Mouse (Mus musculus): ENCODE measurements around the gene Sdad1. TPM values are rescaled to one million over a fixed set of nuclear protein-coding genes. Genes with fewer than 3 reads are reported as not detected.

Gene Sdad1
- polyA plus RNA-seq, 2 experiments, result 9.5 to 17.4 TPM

DNA sequence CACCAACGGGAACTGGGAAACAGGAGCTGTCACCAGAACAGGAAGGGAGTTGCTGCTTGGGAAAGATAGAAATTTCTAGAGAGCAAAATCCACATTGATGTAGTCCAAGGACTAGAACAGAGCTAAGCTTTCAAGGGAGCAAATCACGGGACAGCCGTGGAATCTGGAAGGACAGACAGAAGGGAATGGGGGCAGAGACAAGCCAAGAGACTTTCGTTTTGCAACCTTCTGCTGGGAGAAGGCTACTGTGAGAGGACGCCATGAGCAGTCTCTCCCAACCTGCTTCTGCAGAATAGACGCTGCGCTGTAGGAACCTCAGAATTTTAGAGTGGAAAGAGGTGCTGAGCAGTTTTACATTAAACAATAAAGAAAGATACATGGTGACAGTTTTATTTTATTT lies 39.5 kb upstream of the Sdad1 start:
- no peak for DNase-seq (ENCODE audit: low read depth in 3 of 3, low spot score in 3 of 3)
- Histone ChIP-seq H3K9ac (replicated peaks) (no peak overlapping the region), H3K36me3 (replicated peaks; ENCODE audit: control insufficient read depth, insufficient read depth, low read depth) (no peaks in the 10 kb centered on the region), H3K27ac (no peak overlapping the region), H3K4me2 (ENCODE audit: low read depth) (no peak overlapping the region), H3K4me1 (replicated peaks; ENCODE audit: control insufficient read depth in 2 of 2, insufficient read depth in 2 of 2, low read length in 1 of 2) (peaks cover 2 to 19% of the 10 kb centered on the region in 2 experiments; a peak in 2 of 4 replicates), H3K9me3 (ENCODE audit: control insufficient read depth, low read length) (no peaks in the 10 kb centered on the region), H3K4me3 (ENCODE audit: insufficient read depth in 1 of 2, low read depth in 2 of 2, low read length in 2 of 2) (no peak overlapping the region), H3K27me3 (ENCODE audit: control insufficient read depth, insufficient read depth, low read length) (no peaks in the 10 kb centered on the region)
- ATAC-seq (ENCODE audit: insufficient read depth), result no peak
- TF ChIP-seq EP300 (IDR thresholded peaks at IDR 0.05; ENCODE audit: low read depth), result no peak
- TF ChIP-seq CTCF (IDR thresholded peaks at IDR 0.05; ENCODE audit: low read depth), result no peak
- WGBS (ENCODE audit: insufficient replicate concordance), result 64% methylated on average over 7 of the region's 7 CpGs

DNA sequence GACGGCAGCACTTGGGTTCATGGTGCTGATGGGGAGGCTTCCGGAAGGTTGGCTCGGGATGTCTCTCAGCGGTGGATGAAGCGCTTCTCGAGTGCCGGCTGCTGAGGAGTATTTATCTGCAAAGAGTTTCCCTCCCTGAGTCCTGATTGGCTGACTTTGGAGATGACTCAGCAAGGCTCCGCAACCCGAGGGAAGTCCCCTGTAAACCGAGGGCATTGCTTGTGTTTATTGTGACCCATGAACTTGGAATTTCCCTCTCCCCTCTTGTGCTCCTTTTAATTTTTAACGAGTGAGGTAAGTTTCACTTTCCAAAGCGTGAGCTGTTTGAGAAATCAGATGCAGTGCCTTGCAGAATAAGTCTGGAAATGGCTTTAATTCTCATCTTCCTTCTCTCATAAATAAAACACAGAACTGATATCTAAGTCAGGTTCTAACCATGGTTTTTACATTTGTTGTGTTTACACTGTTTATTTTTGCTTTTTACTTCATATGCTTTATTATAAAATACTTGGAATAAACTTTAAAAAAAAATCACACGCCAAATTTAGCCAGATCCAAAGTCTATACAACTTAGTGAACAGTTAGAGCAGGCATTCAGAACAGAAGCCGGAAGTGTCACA lies 38.6 kb upstream of the Sdad1 start, which contains the start of gene Cxcl10:
Gene Cxcl10, minus strand, starts transcription at position 96 of the 620 bp plus-strand sequence.
- Histone ChIP-seq H3K4me1 (replicated peaks; ENCODE audit: control insufficient read depth in 2 of 2, insufficient read depth in 2 of 2, low read length in 1 of 2) (peaks cover 2 to 17% of the 10 kb centered on the region in 2 experiments; a peak in 2 of 4 replicates), H3K27ac (no peak within 1 kb of the TSS), H3K4me2 (ENCODE audit: low read depth) (peak within 1 kb of the TSS; percentile 31), H3K27me3 (ENCODE audit: control insufficient read depth, insufficient read depth, low read length) (no peaks in the 10 kb centered on the region), H3K9me3 (ENCODE audit: control insufficient read depth, low read length) (no peaks in the 10 kb centered on the region), H3K36me3 (replicated peaks; ENCODE audit: control insufficient read depth, insufficient read depth, low read depth) (no peaks in the 10 kb centered on the region), H3K4me3 (ENCODE audit: insufficient read depth in 1 of 2, low read depth in 2 of 2, low read length in 2 of 2) (no peak within 1 kb of the TSS; a peak in 1 of 4 replicates), H3K9ac (replicated peaks) (no peak within 1 kb of the TSS)
- DNase-seq (ENCODE audit: low read depth in 3 of 3, low spot score in 3 of 3) (peak; percentile 68 to 86 (median 70)), ATAC-seq (ENCODE audit: insufficient read depth) (peak; percentile 80)
- WGBS (ENCODE audit: insufficient replicate concordance), result 14% methylated on average over 14 of the region's 14 CpGs
- TF ChIP-seq CTCF (IDR thresholded peaks at IDR 0.05; ENCODE audit: low read depth) (no peak), EP300 (IDR thresholded peaks at IDR 0.05; ENCODE audit: low read depth) (no peak)

DNA sequence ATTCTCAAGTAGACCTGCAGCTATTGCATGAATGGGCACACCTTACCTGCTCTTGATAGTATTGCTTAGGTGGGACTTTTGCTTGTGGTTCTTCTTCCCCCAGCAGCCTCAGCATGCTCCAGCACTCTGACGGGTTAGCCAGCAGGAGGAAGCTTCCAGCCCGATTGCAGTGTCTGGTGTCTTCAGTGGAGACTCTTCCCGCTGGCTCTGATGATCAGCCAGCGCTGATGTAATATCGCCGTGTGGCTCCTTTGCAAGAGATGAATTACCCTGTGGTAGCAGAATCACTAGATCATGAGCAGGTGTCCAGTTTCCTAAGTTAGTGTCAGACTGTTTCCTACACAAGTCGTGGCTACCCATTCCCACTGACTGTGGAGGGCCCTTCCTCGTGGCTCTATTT lies 34.7 kb upstream of the Sdad1 start:
- no peak for DNase-seq (ENCODE audit: low read depth in 3 of 3, low spot score in 3 of 3)
- no peaks in the 10 kb centered on the region for H3K36me3 ChIP-seq (replicated peaks; ENCODE audit: control insufficient read depth, insufficient read depth, low read depth)
- H3K9ac ChIP-seq (replicated peaks), result no peak overlapping the region
- H3K4me2 ChIP-seq (ENCODE audit: low read depth), result no peak overlapping the region
- no peaks in the 10 kb centered on the region for H3K27me3 ChIP-seq (ENCODE audit: control insufficient read depth, insufficient read depth, low read length)
- 65% methylated on average over 8 of the region's 8 CpGs for WGBS (ENCODE audit: insufficient replicate concordance)
- H3K27ac ChIP-seq, result no peak overlapping the region
- TF ChIP-seq CTCF (IDR thresholded peaks at IDR 0.05; ENCODE audit: low read depth) (no peak), EP300 (IDR thresholded peaks at IDR 0.05; ENCODE audit: low read depth) (no peak)
- peaks cover 2 to 14% of the 10 kb centered on the region in 2 experiments; a peak in 2 of 4 replicates for H3K4me1 ChIP-seq (replicated peaks; ENCODE audit: control insufficient read depth in 2 of 2, insufficient read depth in 2 of 2, low read length in 1 of 2)
- H3K9me3 ChIP-seq (ENCODE audit: control insufficient read depth, low read length), result no peaks in the 10 kb centered on the region
- H3K4me3 ChIP-seq (ENCODE audit: insufficient read depth in 1 of 2, low read depth in 2 of 2, low read length in 2 of 2), result no peak overlapping the region
- ATAC-seq (ENCODE audit: insufficient read depth), result no peak

DNA sequence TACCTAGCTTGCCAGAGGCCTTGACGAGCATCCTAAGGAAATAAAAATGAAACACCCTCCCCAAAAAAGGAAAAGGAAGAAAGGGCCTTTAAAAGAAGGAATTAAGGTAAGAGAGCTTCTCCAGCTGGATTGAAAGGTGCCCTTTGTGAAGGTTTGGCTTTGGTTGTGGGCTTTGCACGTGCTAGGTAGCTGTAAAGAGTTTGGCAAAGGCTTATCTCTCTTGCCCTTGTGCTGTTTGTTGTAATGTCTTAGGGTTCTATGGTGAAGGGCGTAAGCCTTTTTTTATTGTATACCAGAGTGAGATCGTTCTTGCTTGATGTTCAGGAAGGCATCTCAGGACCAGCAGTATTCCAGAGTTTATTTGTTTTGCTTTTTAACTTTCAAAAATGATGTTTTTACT lies 30.3 kb upstream of the Sdad1 start:
- no peaks in the 10 kb centered on the region for H3K36me3 ChIP-seq (replicated peaks; ENCODE audit: control insufficient read depth, insufficient read depth, low read depth)
- ATAC-seq (ENCODE audit: insufficient read depth), result no peak
- no peak overlapping the region for H3K4me2 ChIP-seq (ENCODE audit: low read depth)
- no peak overlapping the region for H3K27ac ChIP-seq
- H3K4me3 ChIP-seq (ENCODE audit: insufficient read depth in 1 of 2, low read depth in 2 of 2, low read length in 2 of 2), result no peak overlapping the region
- WGBS (ENCODE audit: insufficient replicate concordance), result 50% methylated on average over 4 of the region's 4 CpGs
- DNase-seq (ENCODE audit: low read depth in 3 of 3, low spot score in 3 of 3), result no peak
- TF ChIP-seq EP300 (IDR thresholded peaks at IDR 0.05; ENCODE audit: low read depth) (no peak), CTCF (IDR thresholded peaks at IDR 0.05; ENCODE audit: low read depth) (no peak)
- H3K4me1 ChIP-seq (replicated peaks; ENCODE audit: control insufficient read depth in 2 of 2, insufficient read depth in 2 of 2, low read length in 1 of 2), result no peaks in the 10 kb centered on the region
- no peaks in the 10 kb centered on the region for H3K27me3 ChIP-seq (ENCODE audit: control insufficient read depth, insufficient read depth, low read length)
- no peak overlapping the region for H3K9ac ChIP-seq (replicated peaks)
- H3K9me3 ChIP-seq (ENCODE audit: control insufficient read depth, low read length), result no peaks in the 10 kb centered on the region

DNA sequence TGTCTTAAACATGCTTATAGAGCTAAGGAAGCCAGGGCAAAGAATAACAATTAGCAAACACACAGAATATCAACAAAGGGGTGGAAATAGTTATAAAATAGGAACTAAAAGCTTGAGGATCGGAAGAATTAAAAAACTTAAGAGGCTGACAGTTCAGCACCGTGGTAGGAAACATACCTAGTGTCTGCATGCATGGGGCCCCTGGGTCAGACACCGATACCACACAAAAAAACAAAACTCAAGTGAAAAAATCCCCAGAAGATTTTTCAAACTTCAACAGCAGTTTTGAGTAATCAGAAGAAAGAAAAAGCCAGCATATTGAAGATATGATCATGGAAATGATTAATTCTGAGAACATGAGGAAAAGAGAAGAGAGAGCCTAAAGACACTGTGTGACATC lies 26.5 kb upstream of the Sdad1 start:
- Histone ChIP-seq H3K27ac (no peak overlapping the region), H3K36me3 (replicated peaks; ENCODE audit: control insufficient read depth, insufficient read depth, low read depth) (no peaks in the 10 kb centered on the region), H3K4me3 (ENCODE audit: insufficient read depth in 1 of 2, low read depth in 2 of 2, low read length in 2 of 2) (no peak overlapping the region), H3K27me3 (ENCODE audit: control insufficient read depth, insufficient read depth, low read length) (no peaks in the 10 kb centered on the region), H3K9ac (replicated peaks) (no peak overlapping the region), H3K9me3 (ENCODE audit: control insufficient read depth, low read length) (no peaks in the 10 kb centered on the region), H3K4me1 (replicated peaks; ENCODE audit: control insufficient read depth in 2 of 2, insufficient read depth in 2 of 2, low read length in 1 of 2) (no peaks in the 10 kb centered on the region), H3K4me2 (ENCODE audit: low read depth) (no peak overlapping the region)
- WGBS (ENCODE audit: insufficient replicate concordance), result 50% methylated on average over 3 of the region's 3 CpGs
- ATAC-seq (ENCODE audit: insufficient read depth) (no peak), DNase-seq (ENCODE audit: low read depth in 3 of 3, low spot score in 3 of 3) (no peak)
- TF ChIP-seq EP300 (IDR thresholded peaks at IDR 0.05; ENCODE audit: low read depth) (no peak), CTCF (IDR thresholded peaks at IDR 0.05; ENCODE audit: low read depth) (no peak)
